Mouse (Mus musculus): ENCODE data around the gene Crk.
"Not testable (repeated sequence)": the region's sequence is repeated elsewhere in the genome, so short reads cannot be mapped to it uniquely, and the experiment has no call there.

Gene Crk

GRCm38 (mm10) chr11:75684956-75685355 lies 5.9 kb downstream of the Crk start:
- DNase-seq (ENCODE audit: low spot score in 2 of 2) = no peak

DNA sequence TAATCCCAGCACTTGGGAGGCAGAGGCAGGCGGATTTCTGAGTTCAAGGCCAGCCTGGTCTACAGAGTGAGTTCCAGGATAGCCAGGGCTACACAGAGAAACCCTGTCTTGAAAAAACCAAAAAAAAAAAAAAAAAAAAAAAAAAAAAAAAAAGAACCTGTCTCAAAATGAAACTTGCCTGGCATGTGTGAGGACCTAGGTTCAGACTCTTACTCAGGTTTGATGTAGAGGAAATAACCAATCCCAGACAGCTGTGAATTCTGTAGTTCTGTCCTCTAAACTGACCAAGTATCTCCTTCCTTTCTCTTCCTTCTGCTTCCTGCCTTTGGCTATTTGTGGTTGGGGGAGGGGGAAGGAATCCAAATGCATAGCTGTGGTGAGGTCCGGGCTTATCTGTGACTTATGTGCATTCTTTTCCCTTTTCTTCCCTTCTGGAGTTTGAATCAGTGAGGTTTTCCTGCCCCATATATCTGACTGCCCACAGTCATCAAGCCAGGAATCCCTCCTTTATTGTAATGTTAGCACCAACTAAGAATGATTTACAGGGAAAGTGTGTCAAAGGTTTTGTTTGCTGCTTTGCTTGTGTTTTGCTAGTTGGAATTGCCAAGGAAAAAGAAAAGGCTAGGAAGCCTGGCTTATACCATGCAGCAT lies 8.4 kb downstream of the Crk start:
- no peak for DNase-seq (ENCODE audit: low spot score in 2 of 2)

DNA sequence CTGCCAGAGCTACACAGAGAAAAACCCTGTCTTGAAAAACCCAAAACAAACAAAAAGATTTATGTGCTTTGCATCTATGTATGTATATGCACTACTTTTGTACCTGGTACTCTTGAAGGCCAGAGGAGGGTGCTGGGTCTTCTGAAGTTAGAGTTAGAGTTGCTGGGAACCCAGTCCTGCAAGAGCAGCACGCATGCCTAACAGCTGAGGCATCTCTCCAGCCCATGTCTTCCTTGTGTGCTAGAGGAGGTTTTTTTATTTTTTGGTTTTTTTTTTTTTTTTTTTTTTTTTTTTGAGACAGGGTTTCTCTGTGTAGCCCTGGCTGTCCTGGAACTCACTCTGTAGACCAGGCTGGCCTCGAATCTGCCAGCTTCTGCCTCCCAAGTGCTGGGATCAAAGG lies 9.1 kb downstream of the Crk start:
- DNase-seq (ENCODE audit: low spot score in 2 of 2) = no peak

DNA sequence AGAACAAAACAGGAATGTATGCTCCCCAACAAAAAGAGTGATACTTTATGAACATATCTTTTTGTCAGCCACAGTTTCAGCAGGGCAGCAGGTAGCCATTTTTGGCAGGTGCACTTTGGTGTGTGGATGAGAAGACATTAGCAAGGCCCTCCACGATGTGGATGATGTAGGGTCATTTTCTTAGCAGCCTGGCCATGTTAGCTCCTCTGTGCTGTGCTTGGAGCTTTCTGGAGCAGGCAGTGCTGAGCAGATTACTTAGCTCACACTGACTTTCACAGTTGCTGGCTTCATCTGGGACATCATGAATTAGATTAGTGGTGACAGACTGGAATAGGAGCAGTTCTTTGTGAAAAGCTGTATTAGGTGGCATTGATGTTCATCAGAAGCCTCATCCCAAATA lies 10.9 kb downstream of the Crk start:
- DNase-seq (ENCODE audit: low spot score in 2 of 2) = no peak

- DNase-seq (ENCODE audit: low spot score in 2 of 2) = no peak
Measured at GRCm38 (mm10) chr11:75691047-75691446, 12.0 kb downstream of the Crk start.

- no peak for DNase-seq (ENCODE audit: low spot score in 2 of 2)
Measured at GRCm38 (mm10) chr11:75693570-75693969, 14.5 kb downstream of the Crk start.

DNA sequence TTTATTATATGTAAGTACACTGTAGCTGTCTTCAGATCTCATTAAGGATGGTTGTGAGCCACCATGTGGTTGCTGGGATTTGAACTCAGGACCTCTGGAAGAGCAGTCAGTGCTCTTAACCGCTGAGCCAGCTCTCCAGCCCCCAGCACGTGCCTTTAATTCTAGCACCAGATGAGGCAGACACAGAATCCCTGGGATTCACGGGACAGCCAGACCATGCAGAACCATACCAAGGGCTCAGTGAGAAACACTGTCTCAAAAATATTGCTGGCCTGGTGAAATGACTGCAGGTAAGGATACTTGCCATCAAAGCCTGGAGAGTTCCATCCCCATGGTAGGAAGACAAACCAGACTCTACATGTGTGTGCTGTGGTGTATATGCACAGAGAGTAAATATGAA lies 18.4 kb downstream of the Crk start:
- not testable (repeated sequence) for DNase-seq (ENCODE audit: low spot score in 2 of 2)

- DNase-seq (ENCODE audit: low spot score in 2 of 2) = no peak
Measured at GRCm38 (mm10) chr11:75700557-75700956, 21.5 kb downstream of the Crk start.

GRCm38 (mm10) chr11:75702761-75703160 lies 23.7 kb downstream of the Crk start:
- no peak for DNase-seq (ENCODE audit: low spot score in 2 of 2)

- DNase-seq (ENCODE audit: low spot score in 2 of 2) = no peak
Measured at GRCm38 (mm10) chr11:75703748-75704147, 24.7 kb downstream of the Crk start.

DNA sequence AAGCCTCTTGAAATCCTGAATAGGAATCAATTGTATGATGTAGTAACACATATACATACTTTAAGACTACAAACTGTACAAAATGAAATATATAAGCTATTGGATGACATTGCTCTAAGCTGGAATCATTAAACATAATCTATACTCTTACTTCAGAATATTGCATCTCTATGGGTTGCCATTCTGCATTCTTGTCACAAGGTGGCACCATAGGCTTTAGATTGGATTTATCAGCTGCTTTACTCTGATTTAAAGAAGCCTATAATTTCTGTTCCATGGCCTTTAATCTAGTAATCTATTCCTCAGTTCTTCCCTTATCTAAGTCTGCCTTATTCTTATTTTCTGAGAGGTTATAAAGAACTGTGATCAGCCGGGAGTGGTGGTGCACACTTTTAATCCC lies 34.9 kb downstream of the Crk start:
- DNase-seq (ENCODE audit: low spot score in 2 of 2) = no peak

DNA sequence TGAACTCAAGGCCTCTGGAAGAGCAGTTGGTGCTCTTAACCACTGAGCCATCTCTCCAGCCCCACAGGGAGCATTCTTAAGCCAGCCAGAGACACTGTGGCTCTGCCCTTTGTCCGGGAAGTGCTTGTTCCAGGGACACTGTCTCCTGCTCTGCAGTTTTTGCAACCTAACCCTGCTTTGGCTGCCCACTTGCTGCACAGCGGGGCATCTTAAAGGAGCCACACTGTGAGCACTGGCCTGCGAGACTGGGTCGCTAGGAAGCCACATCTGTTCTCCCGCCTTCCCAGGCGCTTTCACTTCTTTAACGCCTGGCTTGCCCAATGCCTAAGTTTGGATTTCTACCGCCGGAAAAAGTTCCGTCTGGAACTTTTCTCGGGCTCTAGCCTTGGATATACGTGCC lies 36.5 kb downstream of the Crk start:
- no peak for DNase-seq (ENCODE audit: low spot score in 2 of 2)

- no peak for DNase-seq (ENCODE audit: low spot score in 2 of 2)
Measured at GRCm38 (mm10) chr11:75716661-75717325, 37.7 kb downstream of the Crk start.

- no peak for DNase-seq (ENCODE audit: low spot score in 2 of 2)
Measured at GRCm38 (mm10) chr11:75722339-75722738, 43.3 kb downstream of the Crk start.

DNA sequence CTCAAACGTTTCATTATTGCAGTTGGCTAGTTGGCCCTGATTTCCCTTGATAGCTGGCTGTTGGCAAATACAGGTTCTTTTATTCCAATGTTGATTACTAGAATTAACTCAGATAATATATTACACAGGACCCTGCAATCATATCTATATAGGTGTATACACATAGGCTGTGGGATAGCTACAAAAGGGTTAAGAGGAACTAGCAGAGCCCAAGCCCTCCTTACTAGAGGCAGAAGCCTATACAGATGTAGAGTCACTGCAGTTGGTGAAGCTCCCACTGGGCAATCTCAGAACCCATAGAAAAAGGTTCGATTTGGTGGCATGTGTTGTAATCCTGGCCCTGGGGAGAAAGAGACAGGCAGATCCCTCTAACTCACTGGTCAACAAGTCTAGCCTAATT lies 48.1 kb downstream of the Crk start:
- DNase-seq (ENCODE audit: low spot score in 2 of 2) = no peak

- DNase-seq (ENCODE audit: low spot score in 2 of 2) = not testable (repeated sequence)
Measured at GRCm38 (mm10) chr11:75727659-75728058, 48.6 kb downstream of the Crk start.

DNA sequence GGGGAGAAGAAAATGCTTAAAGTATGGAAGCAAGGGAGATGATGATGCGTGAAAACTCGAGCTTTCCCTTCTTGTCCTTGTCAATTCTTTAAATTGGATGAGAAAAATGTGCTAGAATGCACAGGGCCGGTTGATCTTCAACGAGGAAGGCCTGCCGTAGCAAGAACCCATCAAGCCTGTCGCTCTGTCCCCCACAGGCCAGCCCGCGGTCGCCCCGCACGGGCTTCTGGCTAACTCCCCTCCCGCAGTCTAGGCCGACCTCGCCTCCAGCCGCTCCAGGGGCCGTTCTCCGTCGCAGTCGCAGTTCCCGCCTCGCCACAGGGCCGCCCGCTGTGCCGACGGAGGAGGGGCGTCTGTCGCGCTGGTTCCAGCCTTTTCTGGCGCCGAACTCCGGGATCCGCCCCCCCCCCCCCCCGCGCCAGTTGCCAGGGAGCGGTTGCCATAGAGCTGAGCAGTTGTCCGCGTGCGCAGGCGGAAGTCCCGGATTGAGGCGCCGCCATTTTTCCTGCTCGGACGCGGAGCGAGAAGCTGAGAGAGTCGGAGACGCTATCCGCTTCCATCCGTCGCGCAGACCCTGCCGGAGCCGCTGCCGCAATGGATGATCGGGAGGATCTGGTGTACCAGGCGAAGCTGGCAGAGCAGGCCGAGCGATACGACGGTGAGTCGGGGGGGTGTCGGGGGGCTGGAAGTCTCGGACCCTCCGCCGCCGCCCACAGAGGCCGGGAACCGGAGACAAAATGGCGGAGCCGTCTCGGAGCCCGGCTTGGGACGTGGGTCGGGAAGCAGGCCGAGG lies 53.6 kb downstream of the Crk start, which contains the start of gene Ywhae:
Gene Ywhae (plus strand): TSS at position 436 of the 793 bp plus-strand sequence.
- peak; percentile 86 to 88 for DNase-seq (ENCODE audit: low spot score in 2 of 2)

DNA sequence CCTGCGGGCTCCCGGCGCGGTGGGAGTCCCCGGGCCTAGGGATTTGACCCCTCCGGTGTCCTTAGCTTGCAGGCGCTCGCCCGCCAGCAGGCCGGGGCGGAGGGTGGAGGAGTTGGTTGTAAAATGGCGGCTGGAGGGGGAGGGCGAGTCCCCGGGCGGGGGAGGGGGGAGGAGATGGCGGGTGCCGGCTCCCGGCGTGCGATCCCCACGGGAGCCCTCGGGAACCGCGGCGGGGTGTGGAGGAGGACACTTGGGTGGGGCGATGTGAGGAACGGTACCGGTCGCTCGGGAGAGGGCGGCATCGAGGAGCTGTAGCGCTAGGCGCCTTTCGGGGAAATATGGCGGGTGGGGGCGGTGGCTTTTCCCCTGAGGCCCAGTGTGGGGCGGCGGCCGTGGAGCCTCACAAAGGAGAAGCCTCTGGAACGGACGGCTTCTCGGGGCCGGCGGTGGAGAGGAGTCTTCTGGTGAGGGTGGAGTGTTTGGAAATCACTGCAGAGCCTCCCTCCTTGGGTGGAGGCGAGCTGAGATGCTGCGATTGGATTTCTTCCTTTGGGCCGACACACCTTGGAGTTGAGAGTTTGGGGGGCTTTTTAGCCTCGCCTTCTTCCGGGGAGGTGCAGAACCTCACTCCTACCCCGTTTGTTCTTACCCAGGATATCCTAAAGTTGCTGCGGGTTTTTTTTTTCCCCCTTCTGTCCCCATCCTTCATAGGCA lies 54.3 kb downstream of the Crk start:
- DNase-seq (ENCODE audit: low spot score in 2 of 2) = peak in 1 of 2 experiments; percentile 73

DNA sequence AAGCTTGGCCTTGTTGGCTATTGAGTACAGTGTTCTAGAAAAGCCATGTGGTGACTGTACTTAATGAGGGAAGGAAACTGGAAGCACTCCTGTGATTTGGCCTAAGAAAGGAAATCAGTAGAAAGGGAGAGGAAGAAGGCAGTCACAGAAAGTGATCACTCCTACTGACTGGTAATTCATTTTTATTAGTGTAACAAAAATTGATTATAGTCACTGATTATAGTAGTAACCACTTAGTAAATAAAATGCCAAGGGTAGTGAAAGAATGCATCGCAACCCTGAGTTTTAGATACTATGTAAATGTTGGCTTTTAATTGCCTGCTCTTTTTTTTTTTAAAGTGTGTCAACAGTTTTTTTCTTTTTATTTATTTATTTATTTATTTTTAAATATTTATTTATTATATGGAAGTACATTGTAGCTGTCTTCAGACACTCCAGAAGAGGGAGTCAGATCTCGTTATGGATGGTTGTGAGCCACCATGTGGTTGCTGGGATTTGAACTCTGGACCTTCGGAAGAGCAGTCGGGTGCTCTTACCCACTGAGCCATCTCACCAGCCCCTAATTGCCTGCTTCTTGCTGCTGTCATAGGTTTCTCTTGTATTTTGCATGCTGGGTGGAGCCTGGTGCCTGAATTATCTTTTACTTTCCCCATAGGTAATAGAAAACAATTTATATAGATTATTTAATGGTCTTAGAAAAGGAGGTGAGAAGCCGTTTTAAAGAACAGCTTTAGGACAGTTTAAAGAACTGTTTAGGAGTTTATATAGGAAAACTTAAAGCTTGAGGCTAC lies 56.6 kb downstream of the Crk start:
- DNase-seq (ENCODE audit: low spot score in 2 of 2) = no peak

DNA sequence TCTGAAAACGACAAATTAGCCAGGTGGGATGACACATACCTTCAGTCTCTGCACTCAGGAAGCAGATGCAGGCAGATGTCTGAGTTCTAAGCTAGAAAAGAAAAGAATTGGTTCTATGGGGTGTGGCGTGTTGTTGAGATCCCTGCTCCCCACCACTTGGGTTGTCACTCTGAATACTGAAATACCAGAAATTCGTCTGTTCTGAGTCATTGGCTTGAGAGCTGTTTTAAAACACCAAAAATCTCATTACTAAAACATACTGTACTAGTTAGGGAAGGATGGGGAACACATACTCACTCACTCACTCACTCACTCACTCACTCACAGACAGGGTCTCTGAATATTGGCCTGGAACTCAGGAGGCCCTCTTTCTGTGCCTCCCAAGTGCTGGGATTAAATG lies 57.9 kb downstream of the Crk start:
- DNase-seq (ENCODE audit: low spot score in 2 of 2) = no peak

GRCm38 (mm10) chr11:75737806-75738476 lies 58.9 kb downstream of the Crk start:
- no peak for DNase-seq (ENCODE audit: low spot score in 2 of 2)
